Mouse (Mus musculus) neural tube, embryonic 11.5 days (tissue): ENCODE data around the gene Kpna6. TPM values are rescaled to one million over a fixed set of nuclear protein-coding genes. Genes with fewer than 3 reads are reported as not detected.

Source experiments
- ATAC-seq: fragments of 200-750 bp; cut with Nextera tagmentation; 2 replicates; pipeline ENCODE4 v1.8.0; 2017; ENCODE audit warnings: moderate number of reproducible peaks, mild to moderate bottlenecking, moderate TSS enrichment, moderate library complexity; ENCODE audit not compliant: insufficient read depth, low FRiP score, low TSS enrichment
- DNase-seq: peaks from one replicate; pipeline ENCODE4 v3.0.0-alpha.2; 2015; ENCODE audit warnings: low spot score
- H3K27ac ChIP-seq: fragments of 300-500 bp; sonication (generic); 2 replicates; pipeline ENCODE4 v1.5.1; 2014; ENCODE audit warnings: low read depth, mild to moderate bottlenecking, low read length
- H3K27me3 ChIP-seq: fragments of 300-500 bp; sonication (generic); 2 replicates; pipeline ENCODE4 v1.6.1; 2014; ENCODE audit warnings: mild to moderate bottlenecking, low read length, mixed read lengths; ENCODE audit not compliant: control insufficient read depth, insufficient read depth
- H3K36me3 ChIP-seq: fragments of 300-500 bp; sonication (generic); 2 replicates; pipeline ENCODE4 v1.6.1; 2014; ENCODE audit warnings: mild to moderate bottlenecking, low read length, moderate library complexity, mixed read lengths; ENCODE audit not compliant: control insufficient read depth, insufficient read depth
- H3K4me1 ChIP-seq: fragments of 300-500 bp; sonication (generic); 2 replicates; pipeline ENCODE4 v1.6.1; 2014; ENCODE audit warnings: low read length, mixed read lengths; ENCODE audit not compliant: control insufficient read depth, insufficient read depth
- H3K4me2 ChIP-seq: fragments of 300-500 bp; sonication (generic); 2 replicates; pipeline ENCODE4 v1.6.1; 2014; ENCODE audit warnings: low read depth, mild to moderate bottlenecking, moderate library complexity
- H3K4me3 ChIP-seq: fragments of 300-500 bp; sonication (generic); 2 replicates; pipeline ENCODE4 v1.5.1; 2014; ENCODE audit warnings: low read depth, low read length
- H3K9ac ChIP-seq: fragments of 300-500 bp; sonication (generic); 2 replicates; pipeline ENCODE4 v1.6.1; 2014; ENCODE audit warnings: mild to moderate bottlenecking, low read length
- H3K9me3 ChIP-seq: fragments of 300-500 bp; sonication (generic); 2 replicates; pipeline ENCODE4 v1.6.1; 2016; ENCODE audit warnings: low read length; ENCODE audit not compliant: control insufficient read depth
- WGBS: fragments of 180-500 bp; shearing (Covaris S2); extraction: QIAGEN DNeasy Blood & Tissue Kit; methylation state at CpG from one replicate; pipeline ENCODE4 v1.1.7; 2014; 5-methylcytosine and 5-hydroxymethylcytosine counted together
- polyA plus RNA-seq: library from polyadenylated mRNA; unstranded; fragments of >200 nt; fragmentation: Nextera tagmentation; extraction: Ambion mirVana; gene quantifications from 2 replicates; pipeline ENCODE4 v1.2.1, GENCODE M21; 2014

The Kpna6 gene
- polyA plus RNA-seq, 1 experiment from 2014 or later, result 15.7 TPM

- Histone ChIP-seq H3K4me3 (peak overlapping the region; percentile 59), H3K9ac (peak overlapping the region; percentile 82), H3K4me1 (peaks cover 5% of the 10 kb centered on the region; the same call in 1 of the 2 replicates), H3K27ac (peak overlapping the region; percentile 93), H3K9me3 (no peaks in the 10 kb centered on the region), H3K4me2 (peak overlapping the region; percentile 55), H3K36me3 (peaks cover 6% of the 10 kb centered on the region), H3K27me3 (no peaks in the 10 kb centered on the region)
- DNase-seq (no peak), ATAC-seq (no peak)
- WGBS, result 84% methylated on average over 7 of the region's 7 CpGs
Measured at GRCm38 (mm10) chr4:129697191-129697590, 24.6 kb upstream of the Kpna6 start.

- DNase-seq (peak; percentile 94), ATAC-seq (peak; percentile 84)
- peak within 1 kb of the TSS; percentile 59 for H3K4me3 ChIP-seq
- H3K27ac ChIP-seq, result peak within 1 kb of the TSS; percentile 93
- H3K9me3 ChIP-seq, result no peaks in the 10 kb centered on the region
- under 1% methylated on average over 52 of the region's 57 CpGs for WGBS
- H3K4me1 ChIP-seq, result peaks cover 5% of the 10 kb centered on the region; the same call in 1 of the 2 replicates
- no peaks in the 10 kb centered on the region for H3K27me3 ChIP-seq
- peaks cover 10% of the 10 kb centered on the region for H3K36me3 ChIP-seq
- H3K9ac ChIP-seq, result peak within 1 kb of the TSS; percentile 82
- H3K4me2 ChIP-seq, result peak within 1 kb of the TSS; percentile 55
Measured at GRCm38 (mm10) chr4:129696158-129696985, 23.8 kb upstream of the Kpna6 start, which contains the start of gene Tmem39b. Gene Tmem39b, minus strand, starts transcription at chr4:129696838.

GRCm38 (mm10) chr4:129695815-129696157 lies 23.2 kb upstream of the Kpna6 start:
- Histone ChIP-seq H3K4me3 (peak overlapping the region; percentile 59), H3K4me1 (peaks cover 5% of the 10 kb centered on the region; the same call in 1 of the 2 replicates), H3K36me3 (peaks cover 12% of the 10 kb centered on the region), H3K27me3 (no peaks in the 10 kb centered on the region), H3K9me3 (no peaks in the 10 kb centered on the region), H3K9ac (peak overlapping the region; percentile 82; the same call in 1 of the 2 replicates), H3K27ac (no peak overlapping the region), H3K4me2 (peak overlapping the region; percentile 49)
- 28% methylated on average over 6 of the region's 6 CpGs for WGBS
- no peak for DNase-seq
- ATAC-seq, result no peak

- peaks cover 28% of the 10 kb centered on the region for H3K36me3 ChIP-seq
- WGBS, result 93% methylated on average over 6 of the region's 6 CpGs
Measured at GRCm38 (mm10) chr4:129684531-129684930, 12.0 kb upstream of the Kpna6 start.

DNA sequence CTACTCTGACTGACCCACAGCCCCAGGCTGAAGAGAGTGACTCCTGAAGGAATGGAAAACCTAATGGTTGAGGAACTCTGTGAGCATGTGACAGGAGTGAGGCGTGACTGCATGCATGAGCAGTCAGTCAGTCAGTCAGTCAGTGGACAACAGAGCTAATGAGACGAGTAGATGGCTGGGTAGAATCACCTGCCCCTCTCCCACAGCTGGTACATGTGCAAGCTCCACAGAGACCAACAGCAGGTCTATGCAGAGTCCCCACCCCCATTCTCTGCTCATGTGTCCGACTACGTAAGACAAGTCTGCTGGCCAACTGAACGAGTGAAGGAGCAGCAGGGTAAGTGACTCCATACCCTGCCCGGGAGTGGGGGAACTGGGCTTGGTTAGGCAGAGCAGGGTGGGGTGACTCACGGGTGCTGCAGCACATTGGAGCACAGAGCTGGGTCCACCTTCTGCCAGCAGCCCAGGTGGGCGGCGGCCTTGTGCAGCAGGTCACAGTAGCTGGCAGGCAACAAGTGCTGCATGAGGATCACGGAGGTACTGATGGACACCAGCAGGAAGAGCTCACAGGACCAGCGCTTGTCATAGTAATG lies 11.4 kb upstream of the Kpna6 start:
- ATAC-seq (no peak), DNase-seq (no peak)
- Histone ChIP-seq H3K27me3 (no peaks in the 10 kb centered on the region), H3K9ac (no peak overlapping the region), H3K4me2 (no peak overlapping the region), H3K4me1 (no peaks in the 10 kb centered on the region), H3K9me3 (no peaks in the 10 kb centered on the region), H3K36me3 (peaks cover 28% of the 10 kb centered on the region), H3K27ac (no peak overlapping the region), H3K4me3 (no peak overlapping the region)
- WGBS, result 90% methylated on average over 11 of the region's 11 CpGs

More at GRCm38 (mm10) chr4:129684531-129684930, 12.0 kb upstream of the Kpna6 start:
- ATAC-seq, result no peak
- DNase-seq, result no peak
- Histone ChIP-seq H3K9me3 (no peaks in the 10 kb centered on the region), H3K27ac (no peak overlapping the region), H3K9ac (no peak overlapping the region), H3K4me1 (no peaks in the 10 kb centered on the region), H3K4me3 (no peak overlapping the region), H3K4me2 (no peak overlapping the region), H3K27me3 (no peaks in the 10 kb centered on the region)

- H3K36me3 ChIP-seq, result peaks cover 28% of the 10 kb centered on the region
- WGBS, result 96% methylated on average over 11 of the region's 11 CpGs
- no peak for ATAC-seq
Measured at GRCm38 (mm10) chr4:129681837-129682236, 9.3 kb upstream of the Kpna6 start.

DNA sequence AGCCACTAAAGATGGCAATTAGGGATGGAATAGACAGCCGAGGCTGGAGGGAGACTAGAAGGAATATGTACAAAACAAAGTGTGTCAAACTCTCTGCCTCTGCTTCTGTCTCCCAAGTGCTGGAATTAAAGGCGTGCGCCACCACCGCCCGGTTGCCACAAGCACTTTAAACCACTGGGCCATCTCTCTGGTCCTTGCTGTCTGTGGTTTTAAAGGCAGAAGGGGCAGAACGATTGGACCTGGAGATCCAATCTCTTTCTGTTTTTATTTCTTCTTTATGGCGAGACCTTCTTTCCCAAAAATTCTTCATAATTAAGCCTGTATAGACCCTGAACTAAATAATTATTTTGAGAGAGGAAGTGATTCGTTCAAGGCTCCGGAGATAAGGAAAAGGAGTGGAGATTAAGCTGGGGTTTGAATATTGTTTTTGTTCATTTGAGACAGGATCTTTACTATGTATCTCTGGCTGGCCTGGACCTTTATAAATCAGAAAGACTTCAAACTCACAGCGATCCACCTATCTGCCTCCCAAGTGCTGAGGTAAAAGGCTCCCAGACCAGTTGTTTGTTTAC lies 397 bp upstream of the Kpna6 start:
- Histone ChIP-seq H3K4me1 (no peaks in the 10 kb centered on the region), H3K4me2 (peak overlapping the region; percentile 89), H3K9me3 (no peaks in the 10 kb centered on the region), H3K9ac (peak overlapping the region; percentile 88), H3K4me3 (peak overlapping the region; percentile 98), H3K27ac (no peak overlapping the region), H3K27me3 (no peaks in the 10 kb centered on the region), H3K36me3 (peaks cover 5% of the 10 kb centered on the region; the same call in 1 of the 2 replicates)
- no peak for DNase-seq
- no peak for ATAC-seq
- 9% methylated on average over 10 of the region's 10 CpGs for WGBS

More at GRCm38 (mm10) chr4:129681837-129682236, 9.3 kb upstream of the Kpna6 start:
- H3K27ac ChIP-seq, result no peak overlapping the region
- H3K4me2 ChIP-seq, result no peak overlapping the region
- H3K27me3 ChIP-seq, result no peaks in the 10 kb centered on the region
- H3K9me3 ChIP-seq, result no peaks in the 10 kb centered on the region
- H3K4me3 ChIP-seq, result no peak overlapping the region
- no peaks in the 10 kb centered on the region for H3K4me1 ChIP-seq
- DNase-seq, result no peak
- no peak overlapping the region for H3K9ac ChIP-seq

- WGBS, result 11% methylated on average over 12 of the region's 12 CpGs
Measured at GRCm38 (mm10) chr4:129671491-129672082, 980 bp downstream of the Kpna6 start.

More at GRCm38 (mm10) chr4:129671491-129672082, 980 bp downstream of the Kpna6 start:
- H3K27ac ChIP-seq, result no peak overlapping the region
- H3K4me2 ChIP-seq, result peak overlapping the region; percentile 89
- H3K4me1 ChIP-seq, result no peaks in the 10 kb centered on the region
- no peak for ATAC-seq
- no peaks in the 10 kb centered on the region for H3K27me3 ChIP-seq
- H3K9me3 ChIP-seq, result no peaks in the 10 kb centered on the region
- peaks cover 3% of the 10 kb centered on the region; the same call in 1 of the 2 replicates for H3K36me3 ChIP-seq
- peak; percentile 56 for DNase-seq
- peak overlapping the region; percentile 88 for H3K9ac ChIP-seq
- peak overlapping the region; percentile 98 for H3K4me3 ChIP-seq
